Mouse (Mus musculus) brown adipose tissue, adult 24 weeks (tissue): Measurements from ENCODE around the gene Sgcd. TPM values are rescaled to one million over a fixed set of nuclear protein-coding genes. Genes with fewer than 3 reads are reported as not detected.
A peak's percentile ranks its signal among the peaks of the same experiment; 100 is the strongest.

Source experiments
- H3K27ac ChIP-seq: fragments of 200-500 bp; replicated peaks from 2 replicates; pipeline ENCODE4 v1.5.1; 2012; ENCODE audit warnings: low read depth, mild to moderate bottlenecking, low read length
- H3K4me1 ChIP-seq: fragments of 200-500 bp; 2 replicates; pipeline ENCODE4 v1.6.1; 2012; ENCODE audit warnings: low read length, mixed read lengths; ENCODE audit not compliant: control insufficient read depth, insufficient read depth, insufficient read length
- H3K4me3 ChIP-seq: fragments of 200-500 bp; 2 replicates; pipeline ENCODE4 v1.5.1; 2012; ENCODE audit warnings: low read depth, mild to moderate bottlenecking, low read length, moderate library complexity; ENCODE audit not compliant: insufficient read depth
- polyA plus RNA-seq: library from polyadenylated mRNA; stranded (reverse); fragments of >200 nt; gene quantifications from 2 replicates; pipeline ENCODE4 v1.2.4, GENCODE M21; 2012; ENCODE audit not compliant: missing spikeins, insufficient read depth, insufficient read length

Sgcd gene
- polyA plus RNA-seq, 1 experiment, result 42.5 TPM

- H3K4me3 ChIP-seq, result no peak overlapping the region
- no peak overlapping the region for H3K27ac ChIP-seq
- H3K4me1 ChIP-seq, result no peaks in the 10 kb centered on the region
Observed at GRCm38 (mm10) chr11:47211531-47211930, 777.2 kb downstream of the Sgcd start.

- no peak overlapping the region for H3K27ac ChIP-seq
- no peaks in the 10 kb centered on the region for H3K4me1 ChIP-seq
- H3K4me3 ChIP-seq, result no peak overlapping the region
Observed at GRCm38 (mm10) chr11:47206461-47206860, 782.3 kb downstream of the Sgcd start.

GRCm38 (mm10) chr11:47199106-47199505 is 789.7 kb downstream of the Sgcd start:
- Histone ChIP-seq H3K4me3 (no peak overlapping the region), H3K27ac (no peak overlapping the region), H3K4me1 (no peaks in the 10 kb centered on the region)

- Histone ChIP-seq H3K4me3 (no peak overlapping the region), H3K27ac (no peak overlapping the region), H3K4me1 (no peaks in the 10 kb centered on the region)
Observed at GRCm38 (mm10) chr11:47188556-47188955, 800.2 kb downstream of the Sgcd start.

GRCm38 (mm10) chr11:47174977-47175376 is 813.8 kb downstream of the Sgcd start:
- H3K27ac ChIP-seq, result no peak overlapping the region
- no peaks in the 10 kb centered on the region for H3K4me1 ChIP-seq
- H3K4me3 ChIP-seq, result no peak overlapping the region

GRCm38 (mm10) chr11:47170926-47171625 is 817.7 kb downstream of the Sgcd start:
- Histone ChIP-seq H3K27ac (peak overlapping the region; percentile 32), H3K4me3 (no peak overlapping the region), H3K4me1 (no peaks in the 10 kb centered on the region)

GRCm38 (mm10) chr11:47167376-47167775 is 821.4 kb downstream of the Sgcd start:
- H3K4me3 ChIP-seq, result no peak overlapping the region
- H3K4me1 ChIP-seq, result no peaks in the 10 kb centered on the region
- no peak overlapping the region for H3K27ac ChIP-seq

- no peak overlapping the region for H3K4me3 ChIP-seq
- no peak overlapping the region for H3K27ac ChIP-seq
- no peaks in the 10 kb centered on the region for H3K4me1 ChIP-seq
Observed at GRCm38 (mm10) chr11:47158089-47158488, 830.7 kb downstream of the Sgcd start.

- Histone ChIP-seq H3K27ac (no peak overlapping the region), H3K4me3 (no peak overlapping the region), H3K4me1 (no peaks in the 10 kb centered on the region)
Observed at GRCm38 (mm10) chr11:47156730-47157693, 831.8 kb downstream of the Sgcd start.

- Histone ChIP-seq H3K4me3 (no peak overlapping the region), H3K27ac (no peak overlapping the region), H3K4me1 (no peaks in the 10 kb centered on the region)
Observed at GRCm38 (mm10) chr11:47154837-47155430, 833.8 kb downstream of the Sgcd start.

- H3K27ac ChIP-seq, result no peak overlapping the region
- no peak overlapping the region for H3K4me3 ChIP-seq
- no peaks in the 10 kb centered on the region for H3K4me1 ChIP-seq
Observed at GRCm38 (mm10) chr11:47149607-47150006, 839.2 kb downstream of the Sgcd start.

- Histone ChIP-seq H3K4me3 (no peak overlapping the region), H3K4me1 (no peaks in the 10 kb centered on the region), H3K27ac (no peak overlapping the region)
Observed at GRCm38 (mm10) chr11:47139867-47140266, 848.9 kb downstream of the Sgcd start.

- Histone ChIP-seq H3K4me3 (no peak overlapping the region), H3K27ac (no peak overlapping the region), H3K4me1 (no peaks in the 10 kb centered on the region)
Observed at GRCm38 (mm10) chr11:47139271-47139670, 849.5 kb downstream of the Sgcd start.

- no peaks in the 10 kb centered on the region for H3K4me1 ChIP-seq
- no peak overlapping the region for H3K27ac ChIP-seq
- no peak overlapping the region for H3K4me3 ChIP-seq
Observed at GRCm38 (mm10) chr11:47132410-47132809, 856.4 kb downstream of the Sgcd start.

- Histone ChIP-seq H3K27ac (no peak overlapping the region), H3K4me1 (no peaks in the 10 kb centered on the region), H3K4me3 (no peak overlapping the region)
Observed at GRCm38 (mm10) chr11:47130432-47130831, 858.3 kb downstream of the Sgcd start.
